Mouse (Mus musculus) lung, embryonic 15.5 days (tissue): ENCODE measurements around the gene Arhgef7. TPM values are rescaled to one million over a fixed set of nuclear protein-coding genes. Genes with fewer than 3 reads are reported as not detected.

ENCODE experiments used
- ATAC-seq: fragments of 200-750 bp; cut with Nextera tagmentation; 2 replicates; pipeline ENCODE4 v1.8.0; 2017; ENCODE audit warnings: moderate number of reproducible peaks, borderline replicate concordance; ENCODE audit not compliant: low FRiP score, low TSS enrichment; ENCODE audit errors: extremely low read depth
- H3K27ac ChIP-seq: fragments of 300-500 bp; sonication (generic); 2 replicates; pipeline ENCODE4 v1.5.1; 2015; ENCODE audit warnings: moderate library complexity, mild to moderate bottlenecking, inconsistent platforms
- H3K27me3 ChIP-seq: fragments of 300-500 bp; sonication (generic); 2 replicates; pipeline ENCODE4 v1.6.1; 2015; ENCODE audit warnings: inconsistent platforms
- H3K36me3 ChIP-seq: fragments of 300-500 bp; sonication (generic); 2 replicates; pipeline ENCODE4 v1.6.1; 2015; ENCODE audit warnings: inconsistent platforms
- H3K4me1 ChIP-seq: fragments of 300-500 bp; sonication (generic); 2 replicates; pipeline ENCODE4 v1.6.1; 2015; ENCODE audit warnings: inconsistent platforms
- H3K4me2 ChIP-seq: fragments of 300-500 bp; sonication (generic); 2 replicates; pipeline ENCODE4 v1.6.1; 2015; ENCODE audit warnings: inconsistent platforms, mild to moderate bottlenecking, moderate library complexity
- H3K4me3 ChIP-seq: fragments of 300-500 bp; sonication (generic); 2 replicates; pipeline ENCODE4 v1.5.1; 2015; ENCODE audit warnings: mild to moderate bottlenecking, inconsistent platforms
- H3K9ac ChIP-seq: fragments of 300-500 bp; sonication (generic); 2 replicates; pipeline ENCODE4 v1.6.1; 2015; ENCODE audit warnings: inconsistent platforms
- H3K9me3 ChIP-seq: fragments of 300-500 bp; sonication (generic); 2 replicates; pipeline ENCODE4 v1.6.1; 2016; ENCODE audit warnings: inconsistent platforms
- WGBS: fragments of 180-500 bp; shearing (Covaris S2); methylation state at CpG from one replicate; pipeline ENCODE4 v1.1.7; 2015; 5-methylcytosine and 5-hydroxymethylcytosine counted together
- polyA plus RNA-seq: library from polyadenylated mRNA; unstranded; fragments of >200 nt; fragmentation: Nextera tagmentation; extraction: Ambion mirVana; gene quantifications from 2 replicates; pipeline ENCODE4 v1.2.1, GENCODE M21; 2015

The Arhgef7 gene
- polyA plus RNA-seq, result 35.1 and 39.0 TPM in 2 replicates

DNA sequence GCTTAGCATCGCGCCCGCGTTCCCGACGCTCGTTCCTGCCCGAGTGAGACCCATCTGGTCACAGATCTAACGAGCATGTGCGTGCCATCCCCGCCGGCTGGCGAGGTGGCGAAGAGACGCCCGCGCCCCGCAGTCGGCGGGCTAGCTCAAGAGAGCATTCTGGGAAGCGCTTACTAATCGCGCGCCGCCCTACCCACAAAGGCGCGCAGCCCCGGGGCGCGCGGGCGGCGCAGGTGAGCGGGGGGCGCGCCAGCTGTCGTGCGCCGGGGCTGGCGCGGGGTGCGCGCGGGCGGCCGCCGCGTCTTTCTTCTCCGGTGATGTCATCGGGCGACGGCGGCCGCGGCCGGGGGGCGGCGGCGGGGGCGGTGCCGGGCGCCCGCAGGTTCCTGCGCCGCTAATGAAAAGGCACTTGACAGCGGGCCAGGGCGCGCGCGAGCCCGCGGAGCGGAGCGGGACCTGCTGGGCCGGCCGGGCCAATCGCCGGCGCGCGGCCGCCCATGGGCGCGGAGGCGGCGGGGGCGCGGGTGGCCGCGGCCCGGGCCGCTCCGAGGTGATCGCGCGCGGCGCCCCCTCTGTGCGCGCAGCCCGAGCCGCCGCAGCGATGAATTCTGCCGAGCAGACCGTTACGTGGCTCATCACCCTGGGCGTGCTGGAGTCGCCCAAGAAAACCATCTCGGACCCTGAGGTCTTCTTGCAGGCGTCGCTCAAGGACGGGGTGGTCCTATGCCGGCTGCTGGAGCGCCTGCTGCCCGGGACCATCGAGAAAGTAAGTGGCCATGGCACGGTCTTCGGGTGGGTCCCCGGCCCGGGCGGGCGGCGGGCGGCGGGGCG is at the start of gene Arhgef7:
TSS of gene Arhgef7 (plus strand) at position 71 of the 831 bp plus-strand sequence.
- H3K9ac ChIP-seq, result peak within 1 kb of the TSS; percentile 48
- peak within 1 kb of the TSS; percentile 60 for H3K4me3 ChIP-seq
- H3K9me3 ChIP-seq, result no peaks in the 10 kb centered on the region
- peak within 1 kb of the TSS; percentile 97 for H3K4me2 ChIP-seq
- WGBS, result under 1% methylated on average over 77 of the region's 127 CpGs
- H3K4me1 ChIP-seq, result peaks cover 14% of the 10 kb centered on the region
- H3K27ac ChIP-seq, result 0 out of 2 replicates have a peak within 1 kb of the TSS, but pooled peaks have one; percentile 22
- ATAC-seq, result peak; percentile 71
- H3K27me3 ChIP-seq, result peaks cover 83% of the 10 kb centered on the region
- H3K36me3 ChIP-seq, result no peaks in the 10 kb centered on the region

- Histone ChIP-seq H3K27ac (no peak overlapping the region), H3K4me2 (no peak overlapping the region), H3K4me3 (no peak overlapping the region), H3K9me3 (no peaks in the 10 kb centered on the region; the same call in 1 of the 2 replicates), H3K9ac (no peak overlapping the region), H3K27me3 (no peaks in the 10 kb centered on the region), H3K36me3 (no peaks in the 10 kb centered on the region), H3K4me1 (no peaks in the 10 kb centered on the region)
- no peak for ATAC-seq
- WGBS, result 74% methylated on average over 7 of the region's 7 CpGs
Observed at GRCm38 (mm10) chr8:11684558-11684957, 43.0 kb upstream of the Arhgef7 start.

DNA sequence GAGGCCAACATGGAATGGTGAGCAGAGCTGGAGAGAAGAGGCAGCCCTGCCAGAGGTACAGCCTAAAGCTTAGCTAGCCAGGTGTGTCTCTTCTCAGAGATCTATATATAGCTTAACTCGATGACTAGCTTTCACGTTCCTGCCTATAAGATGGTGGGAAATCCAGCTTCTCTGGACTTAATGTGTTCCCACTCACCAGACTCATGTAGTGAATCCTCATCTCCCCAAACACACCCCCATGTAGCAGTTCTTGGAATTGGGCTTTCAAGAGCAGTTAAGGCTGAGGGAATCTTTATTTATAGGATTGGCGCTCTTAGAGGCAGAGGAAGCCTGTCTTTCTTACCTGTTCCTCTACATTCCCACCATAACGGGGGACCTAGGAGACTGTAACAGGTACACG is 40.3 kb upstream of the Arhgef7 start:
- Histone ChIP-seq H3K4me3 (no peak overlapping the region), H3K27me3 (no peaks in the 10 kb centered on the region), H3K4me1 (0 out of 2 replicates have a peak, but pooled peaks cover 3% of the 10 kb centered on the region), H3K36me3 (no peaks in the 10 kb centered on the region), H3K9ac (no peak overlapping the region), H3K27ac (no peak overlapping the region), H3K4me2 (no peak overlapping the region), H3K9me3 (no peaks in the 10 kb centered on the region; the same call in 1 of the 2 replicates)
- 93% methylated on average over 5 of the region's 5 CpGs for WGBS
- ATAC-seq, result no peak

GRCm38 (mm10) chr8:11689945-11690344 is 37.6 kb upstream of the Arhgef7 start:
- Histone ChIP-seq H3K4me1 (0 out of 2 replicates have a peak, but pooled peaks cover 6% of the 10 kb centered on the region), H3K27ac (no peak overlapping the region), H3K4me2 (no peak overlapping the region), H3K4me3 (no peak overlapping the region), H3K9me3 (no peaks in the 10 kb centered on the region; the same call in 1 of the 2 replicates), H3K36me3 (no peaks in the 10 kb centered on the region), H3K9ac (no peak overlapping the region), H3K27me3 (no peaks in the 10 kb centered on the region)
- ATAC-seq, result no peak
- WGBS, result 49% methylated on average over 7 of the region's 7 CpGs

GRCm38 (mm10) chr8:11691284-11691683 is 36.2 kb upstream of the Arhgef7 start:
- no peak overlapping the region for H3K9ac ChIP-seq
- H3K4me3 ChIP-seq, result no peak overlapping the region
- H3K36me3 ChIP-seq, result no peaks in the 10 kb centered on the region
- WGBS, result 74% methylated on average over 6 of the region's 6 CpGs
- no peak overlapping the region for H3K27ac ChIP-seq
- H3K4me1 ChIP-seq, result 0 out of 2 replicates have a peak, but pooled peaks cover 6% of the 10 kb centered on the region
- H3K27me3 ChIP-seq, result no peaks in the 10 kb centered on the region
- ATAC-seq, result no peak
- no peak overlapping the region for H3K4me2 ChIP-seq
- H3K9me3 ChIP-seq, result no peaks in the 10 kb centered on the region

- Histone ChIP-seq H3K27me3 (no peaks in the 10 kb centered on the region), H3K27ac (no peak overlapping the region), H3K4me2 (no peak overlapping the region), H3K9me3 (no peaks in the 10 kb centered on the region), H3K9ac (no peak overlapping the region), H3K4me1 (0 out of 2 replicates have a peak, but pooled peaks cover 6% of the 10 kb centered on the region), H3K36me3 (no peaks in the 10 kb centered on the region), H3K4me3 (no peak overlapping the region)
- WGBS, result 80% methylated on average over 6 of the region's 6 CpGs
- no peak for ATAC-seq
Observed at GRCm38 (mm10) chr8:11691761-11692160, 35.8 kb upstream of the Arhgef7 start.

- no peak for ATAC-seq
Observed at GRCm38 (mm10) chr8:11692455-11692854, 35.1 kb upstream of the Arhgef7 start.

GRCm38 (mm10) chr8:11693972-11694371 is 33.5 kb upstream of the Arhgef7 start:
- no peak overlapping the region for H3K4me3 ChIP-seq
- H3K36me3 ChIP-seq, result no peaks in the 10 kb centered on the region
- 63% methylated on average over 5 of the region's 5 CpGs for WGBS
- H3K27ac ChIP-seq, result no peak overlapping the region
- H3K27me3 ChIP-seq, result peaks cover 6% of the 10 kb centered on the region; the same call in 1 of the 2 replicates
- no peaks in the 10 kb centered on the region for H3K9me3 ChIP-seq
- H3K4me2 ChIP-seq, result no peak overlapping the region
- H3K9ac ChIP-seq, result no peak overlapping the region
- no peak for ATAC-seq
- 0 out of 2 replicates have a peak, but pooled peaks cover 6% of the 10 kb centered on the region for H3K4me1 ChIP-seq

More at GRCm38 (mm10) chr8:11692455-11692854, 35.1 kb upstream of the Arhgef7 start:
- H3K27ac ChIP-seq, result no peak overlapping the region
- H3K9ac ChIP-seq, result no peak overlapping the region
- 4% methylated on average over 1 of the region's 1 CpGs for WGBS
- H3K4me2 ChIP-seq, result no peak overlapping the region
- H3K9me3 ChIP-seq, result no peaks in the 10 kb centered on the region
- 0 out of 2 replicates have a peak, but pooled peaks cover 6% of the 10 kb centered on the region for H3K4me1 ChIP-seq
- H3K36me3 ChIP-seq, result no peaks in the 10 kb centered on the region
- no peaks in the 10 kb centered on the region; the same call in 1 of the 2 replicates for H3K27me3 ChIP-seq
- H3K4me3 ChIP-seq, result no peak overlapping the region

- Histone ChIP-seq H3K9ac (no peak overlapping the region), H3K27me3 (peaks cover 18% of the 10 kb centered on the region; the same call in 1 of the 2 replicates), H3K4me1 (0 out of 2 replicates have a peak, but pooled peaks cover 6% of the 10 kb centered on the region), H3K27ac (no peak overlapping the region), H3K36me3 (no peaks in the 10 kb centered on the region), H3K4me2 (no peak overlapping the region), H3K9me3 (no peaks in the 10 kb centered on the region), H3K4me3 (no peak overlapping the region)
- ATAC-seq, result no peak
- WGBS, result 82% methylated on average over 3 of the region's 3 CpGs
Observed at GRCm38 (mm10) chr8:11696176-11696575, 31.3 kb upstream of the Arhgef7 start.

GRCm38 (mm10) chr8:11697467-11697866 is 30.1 kb upstream of the Arhgef7 start:
- no peak overlapping the region for H3K27ac ChIP-seq
- H3K4me3 ChIP-seq, result no peak overlapping the region
- no peak overlapping the region for H3K9ac ChIP-seq
- 0 out of 2 replicates have a peak, but pooled peaks cover under 1% of the 10 kb centered on the region for H3K4me1 ChIP-seq
- ATAC-seq, result no peak
- peaks cover 19% of the 10 kb centered on the region; the same call in 1 of the 2 replicates for H3K27me3 ChIP-seq
- WGBS, result 90% methylated on average over 7 of the region's 7 CpGs
- no peaks in the 10 kb centered on the region for H3K36me3 ChIP-seq
- H3K9me3 ChIP-seq, result no peaks in the 10 kb centered on the region
- no peak overlapping the region for H3K4me2 ChIP-seq

- Histone ChIP-seq H3K4me1 (no peaks in the 10 kb centered on the region), H3K27me3 (peaks cover 19% of the 10 kb centered on the region; the same call in 1 of the 2 replicates), H3K27ac (no peak overlapping the region), H3K9ac (no peak overlapping the region), H3K4me3 (no peak overlapping the region), H3K9me3 (no peaks in the 10 kb centered on the region), H3K4me2 (no peak overlapping the region), H3K36me3 (no peaks in the 10 kb centered on the region)
- WGBS, result 89% methylated on average over 5 of the region's 5 CpGs
- ATAC-seq, result no peak
Observed at GRCm38 (mm10) chr8:11699442-11700001, 28.0 kb upstream of the Arhgef7 start.
